Mouse (Mus musculus): ENCODE data around the gene Zfp14.

Zfp14 gene

Small RNA genes within 50 kb of the gene (microRNA-seq; reads per million reads assigned to microRNA genes)
- gene Gm23368, result 0 reads per million in 2 experiments
